Mouse (Mus musculus) bone marrow macrophage, adult 2 months (primary cell): Measurements from ENCODE around the gene Sp6. TPM values are rescaled to one million over a fixed set of nuclear protein-coding genes. Genes with fewer than 3 reads are reported as not detected.

Experiments
- H3K27ac ChIP-seq: 2 replicates; pipeline ENCODE4 v1.5.1; 2012; ENCODE audit warnings: low read depth, low read length; ENCODE audit not compliant: insufficient read depth
- H3K4me1 ChIP-seq: 2 replicates; pipeline ENCODE4 v1.6.1; 2012; ENCODE audit warnings: low read length; ENCODE audit not compliant: control insufficient read depth, insufficient read depth
- H3K4me3 ChIP-seq: 2 replicates; pipeline ENCODE4 v1.5.1; 2012; ENCODE audit warnings: mild to moderate bottlenecking, low read length, moderate library complexity; ENCODE audit not compliant: insufficient read depth
- CTCF ChIP-seq: IDR thresholded peaks from 2 replicates; pipeline ENCODE4 v1.5.1; 2012; ENCODE audit warnings: low read depth, mild to moderate bottlenecking, low read length, moderate library complexity
- POLR2A ChIP-seq: IDR thresholded peaks from 2 replicates; pipeline ENCODE4 v1.6.1; 2012; ENCODE audit warnings: mild to moderate bottlenecking, low read depth, low read length, borderline replicate concordance
- polyA plus RNA-seq: library from polyadenylated mRNA; stranded (reverse); fragments of >200 nt; gene quantifications from 2 replicates; pipeline ENCODE4 v1.2.4, GENCODE M21; 2012; ENCODE audit not compliant: missing spikeins, insufficient read depth, insufficient read length

Sp6 gene
- polyA plus RNA-seq, 1 experiment = 0.31 TPM

GRCm38 (mm10) chr11:97038881-97039280 is 25.7 kb downstream of the Sp6 start:
- Histone ChIP-seq H3K4me1 (peaks cover 8% of the 10 kb centered on the region), H3K4me3 (no peak overlapping the region), H3K27ac (no peak overlapping the region)
- no peak for TF ChIP-seq CTCF
- TF ChIP-seq POLR2A = no peak

- Histone ChIP-seq H3K4me1 (peaks cover 8% of the 10 kb centered on the region), H3K4me3 (peak overlapping the region; percentile 73), H3K27ac (no peak overlapping the region)
- TF ChIP-seq POLR2A (no peak), CTCF (no peak)
These were observed 27.3 kb downstream of the Sp6 start for GRCm38 (mm10) chr11:97040301-97041021.

DNA sequence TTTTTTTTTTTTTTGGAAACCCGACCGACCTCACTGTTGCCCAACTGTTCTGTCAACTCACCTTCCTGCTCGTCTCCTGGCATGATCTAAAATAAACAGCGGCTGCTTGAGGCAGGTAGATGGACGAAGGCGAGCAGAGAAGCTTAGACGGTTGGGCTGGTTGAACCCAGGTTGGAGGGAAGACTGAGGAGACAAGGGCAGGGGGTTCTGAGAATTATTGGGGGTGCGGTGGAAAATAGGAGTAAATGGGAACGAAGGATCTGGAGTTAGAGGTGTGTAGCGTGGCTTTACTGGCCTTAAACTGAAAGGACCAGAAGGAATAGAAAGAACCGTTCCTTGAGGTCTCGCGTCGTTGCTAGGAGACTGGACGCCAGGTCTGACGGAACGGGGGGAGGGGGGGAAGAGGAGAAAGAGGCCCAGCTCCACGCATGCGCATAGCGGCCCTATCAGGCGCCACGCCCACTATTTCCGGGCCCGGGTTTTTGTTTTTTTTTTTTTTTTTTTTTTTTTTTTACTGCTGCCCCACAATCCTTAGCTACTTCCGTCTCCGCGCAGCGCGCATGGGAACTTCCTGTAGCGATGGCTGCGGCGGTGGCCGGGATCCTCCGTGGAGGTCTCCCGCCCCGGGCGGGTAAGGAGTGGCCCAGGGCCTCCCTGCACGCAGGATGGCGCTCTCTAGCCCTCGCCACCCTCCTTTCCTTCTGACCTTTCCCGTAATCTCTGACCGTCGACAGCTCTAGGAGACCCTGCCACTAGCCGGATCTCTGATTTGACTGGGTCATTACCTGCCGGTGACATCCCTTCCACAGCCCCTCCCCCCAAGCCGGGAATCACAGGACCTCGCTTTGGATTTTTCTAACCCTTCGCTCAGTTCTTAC is 28.1 kb downstream of the Sp6 start, which contains the start of the genes Lrrc46 and Mrpl10:
Gene Lrrc46 (minus strand): TSS at position 386 of the 878 bp plus-strand sequence.
Gene Mrpl10 (plus strand): TSS at position 539 of the 878 bp plus-strand sequence.
- peaks cover 8% of the 10 kb centered on the region for H3K4me1 ChIP-seq
- no peak for TF ChIP-seq CTCF
- no peak for TF ChIP-seq POLR2A
- H3K4me3 ChIP-seq = peak within 1 kb of the TSS; percentile 82
- no peak within 1 kb of the TSS for H3K27ac ChIP-seq

- H3K4me3 ChIP-seq = no peak overlapping the region
- H3K27ac ChIP-seq = no peak overlapping the region
- no peak for TF ChIP-seq CTCF
- H3K4me1 ChIP-seq = peaks cover 8% of the 10 kb centered on the region
These were observed 31.7 kb downstream of the Sp6 start for GRCm38 (mm10) chr11:97044902-97045301.

DNA sequence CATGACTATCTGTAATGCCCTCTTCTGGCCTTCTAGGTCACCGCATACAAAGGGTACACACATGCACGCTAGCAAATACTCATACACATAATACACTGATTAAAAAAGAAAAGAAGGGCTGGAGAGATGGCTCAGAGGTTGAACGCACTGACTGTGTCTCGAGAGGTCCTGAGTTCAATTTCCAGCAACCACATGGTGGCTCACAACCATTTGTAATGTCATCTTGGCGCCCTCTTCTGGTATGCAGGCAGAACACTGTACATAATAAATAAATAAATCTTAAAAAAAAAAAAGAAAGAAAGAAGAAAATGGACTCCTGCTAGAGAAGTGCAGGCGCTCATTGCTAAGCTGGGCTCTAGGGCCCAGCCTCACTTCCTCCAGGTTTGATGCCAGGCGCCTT is 32.7 kb downstream of the Sp6 start:
- TF ChIP-seq POLR2A = no peak
- peak; percentile 44; the same call in 1 of the 2 replicates for TF ChIP-seq CTCF
- peaks cover 8% of the 10 kb centered on the region for H3K4me1 ChIP-seq

GRCm38 (mm10) chr11:97048090-97048650 is 35.0 kb downstream of the Sp6 start:
- no peak overlapping the region for H3K4me3 ChIP-seq

More for the DNA sequence above, 32.7 kb downstream of the Sp6 start:
- H3K4me3 ChIP-seq = no peak overlapping the region
- no peak overlapping the region for H3K27ac ChIP-seq

GRCm38 (mm10) chr11:97049492-97050085 is 36.4 kb downstream of the Sp6 start:
- Histone ChIP-seq H3K27ac (no peak overlapping the region), H3K4me3 (no peak overlapping the region), H3K4me1 (peaks cover 12% of the 10 kb centered on the region)
- no peak for TF ChIP-seq CTCF

More at GRCm38 (mm10) chr11:97048090-97048650, 35.0 kb downstream of the Sp6 start:
- peaks cover 12% of the 10 kb centered on the region for H3K4me1 ChIP-seq
- H3K27ac ChIP-seq = no peak overlapping the region
- TF ChIP-seq POLR2A (no peak), CTCF (no peak)

- no peak for TF ChIP-seq POLR2A
- TF ChIP-seq CTCF = no peak
- peaks cover 12% of the 10 kb centered on the region for H3K4me1 ChIP-seq
- H3K4me3 ChIP-seq = peak within 1 kb of the TSS; percentile 84
- H3K27ac ChIP-seq = no peak within 1 kb of the TSS
These were observed 37.2 kb downstream of the Sp6 start, which contains the start of gene Osbpl7 for GRCm38 (mm10) chr11:97050216-97050943. Osbpl7 (plus strand) TSS chr11:97050628.
